Mouse (Mus musculus): Measurements from ENCODE around the gene Mpp2. TPM values are rescaled to one million over a fixed set of nuclear protein-coding genes. Genes with fewer than 3 reads are reported as not detected.
A peak's percentile ranks its signal among the peaks of the same experiment; 100 is the strongest.

Gene Mpp2
- polyA plus RNA-seq, 1 experiment from 2014 or later, result 8.8 TPM

DNA sequence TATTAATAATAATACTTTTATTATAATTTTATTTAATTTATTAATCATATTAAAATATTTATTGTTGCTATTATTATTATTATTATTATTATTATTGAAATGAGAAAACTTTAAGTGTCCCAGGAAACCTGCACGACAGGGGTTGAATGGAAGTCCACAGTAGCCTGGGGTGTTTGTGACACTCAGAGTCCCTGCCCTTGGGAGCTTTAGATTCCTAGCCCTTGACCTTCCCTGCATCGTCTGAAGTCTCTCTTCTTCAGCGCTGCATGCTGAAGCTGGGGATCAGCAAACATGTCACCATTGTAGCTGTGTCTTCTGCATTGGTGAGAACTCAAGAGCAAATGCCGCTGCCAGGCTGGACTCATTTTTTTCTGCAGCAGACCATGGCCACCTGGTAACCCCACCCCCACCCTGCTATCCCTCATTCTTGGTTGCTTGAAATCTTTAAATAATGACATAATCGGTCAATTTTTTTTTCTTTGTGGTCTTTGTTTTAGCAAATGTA lies 52.8 kb downstream of the Mpp2 start:
- DNase-seq (ENCODE audit: low spot score), result no peak
- no peak overlapping the region for H3K4me2 ChIP-seq (ENCODE audit: low read length)
- TF ChIP-seq CTCF (IDR thresholded peaks at IDR 0.05; ENCODE audit: low read depth), result no peak
- 0 out of 2 replicates have a peak, but pooled peaks cover 4% of the 10 kb centered on the region for H3K4me1 ChIP-seq (replicated peaks; ENCODE audit: insufficient read depth, low read length)
- no peaks in the 10 kb centered on the region for H3K36me3 ChIP-seq (ENCODE audit: insufficient read depth, low read length)
- WGBS, result 78% methylated on average over 5 of the region's 5 CpGs
- no peak overlapping the region for H3K4me3 ChIP-seq (replicated peaks; ENCODE audit: low read depth, low read length)
- H3K9ac ChIP-seq (ENCODE audit: low read depth, low read length), result no peak overlapping the region
- no peak for ATAC-seq (replicated peaks; ENCODE audit: low FRiP score, low read depth)
- H3K27me3 ChIP-seq (ENCODE audit: insufficient read depth, low read length), result peaks cover 2% of the 10 kb centered on the region; the same call in 1 of the 2 replicates
- H3K27ac ChIP-seq, result no peak overlapping the region
- no peaks in the 10 kb centered on the region for H3K9me3 ChIP-seq (replicated peaks; ENCODE audit: low read length)

DNA sequence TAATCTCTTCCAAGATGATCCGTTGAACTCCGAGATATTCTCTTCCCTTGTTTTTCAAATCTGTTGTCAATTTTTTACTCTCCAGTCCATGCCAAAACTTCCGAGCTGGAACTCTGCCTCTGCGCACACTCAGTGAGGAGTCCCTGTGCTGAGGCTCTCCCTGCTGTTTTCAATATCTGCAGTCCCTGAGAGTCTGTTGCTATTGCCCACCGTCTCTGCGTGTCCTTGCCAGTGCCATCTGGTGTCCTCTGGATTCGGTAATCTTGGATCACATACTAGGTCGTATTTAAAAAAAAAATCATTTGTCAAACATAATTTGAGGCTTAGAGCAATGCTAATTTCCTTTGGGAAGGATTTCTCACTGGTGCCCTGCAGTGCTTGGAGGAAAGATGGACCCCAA lies 53.4 kb downstream of the Mpp2 start:
- no peak for TF ChIP-seq CTCF (IDR thresholded peaks at IDR 0.05; ENCODE audit: low read depth)
- no peak for ATAC-seq (replicated peaks; ENCODE audit: low FRiP score, low read depth)
- 74% methylated on average over 8 of the region's 8 CpGs for WGBS

DNA sequence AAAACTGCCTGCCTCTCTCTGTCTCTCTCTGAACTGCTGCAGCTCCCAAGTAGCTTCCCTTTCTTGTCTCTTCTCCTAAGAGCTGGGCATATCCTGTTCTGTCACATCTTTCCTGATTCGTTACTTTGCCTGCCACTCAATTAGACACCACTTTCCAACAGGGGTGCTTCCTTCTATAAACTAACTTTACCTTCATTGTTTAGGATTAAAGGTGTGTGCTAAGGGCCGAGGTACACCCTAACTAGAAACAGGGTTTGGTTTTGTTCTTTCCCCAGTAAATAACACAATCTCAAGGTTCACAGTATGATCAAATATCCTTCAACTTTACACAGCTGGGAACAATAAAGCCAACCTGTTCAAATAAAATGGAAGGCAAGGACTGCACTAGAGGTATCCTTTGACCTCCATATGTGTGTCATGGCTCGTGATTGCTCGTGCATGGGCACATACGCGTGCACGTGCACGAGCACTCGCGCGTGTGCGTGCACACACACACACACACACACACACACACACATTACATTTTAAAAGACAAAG lies 55.2 kb downstream of the Mpp2 start:
- H3K9ac ChIP-seq (ENCODE audit: low read depth, low read length), result no peak overlapping the region
- WGBS, result 88% methylated on average over 12 of the region's 12 CpGs
- peaks cover 2% of the 10 kb centered on the region; the same call in 1 of the 2 replicates for H3K27me3 ChIP-seq (ENCODE audit: insufficient read depth, low read length)
- DNase-seq (ENCODE audit: low spot score) (no peak), ATAC-seq (replicated peaks; ENCODE audit: low FRiP score, low read depth) (no peak)
- no peaks in the 10 kb centered on the region for H3K4me1 ChIP-seq (replicated peaks; ENCODE audit: insufficient read depth, low read length)
- no peak overlapping the region for H3K4me2 ChIP-seq (ENCODE audit: low read length)
- no peak for TF ChIP-seq CTCF (IDR thresholded peaks at IDR 0.05; ENCODE audit: low read depth)
- H3K36me3 ChIP-seq (ENCODE audit: insufficient read depth, low read length), result no peaks in the 10 kb centered on the region
- H3K9me3 ChIP-seq (replicated peaks; ENCODE audit: low read length), result no peaks in the 10 kb centered on the region
- no peak overlapping the region for H3K4me3 ChIP-seq (replicated peaks; ENCODE audit: low read depth, low read length)
- no peak overlapping the region for H3K27ac ChIP-seq

More for the DNA sequence above, 53.4 kb downstream of the Mpp2 start:
- H3K4me2 ChIP-seq (ENCODE audit: low read length), result no peak overlapping the region
- no peaks in the 10 kb centered on the region for H3K9me3 ChIP-seq (replicated peaks; ENCODE audit: low read length)
- H3K4me1 ChIP-seq (replicated peaks; ENCODE audit: insufficient read depth, low read length), result 0 out of 2 replicates have a peak, but pooled peaks cover 3% of the 10 kb centered on the region
- H3K36me3 ChIP-seq (ENCODE audit: insufficient read depth, low read length), result no peaks in the 10 kb centered on the region
- peaks cover 2% of the 10 kb centered on the region; the same call in 1 of the 2 replicates for H3K27me3 ChIP-seq (ENCODE audit: insufficient read depth, low read length)
- no peak overlapping the region for H3K4me3 ChIP-seq (replicated peaks; ENCODE audit: low read depth, low read length)
- no peak overlapping the region for H3K9ac ChIP-seq (ENCODE audit: low read depth, low read length)
- DNase-seq (ENCODE audit: low spot score), result no peak
- no peak overlapping the region for H3K27ac ChIP-seq

DNA sequence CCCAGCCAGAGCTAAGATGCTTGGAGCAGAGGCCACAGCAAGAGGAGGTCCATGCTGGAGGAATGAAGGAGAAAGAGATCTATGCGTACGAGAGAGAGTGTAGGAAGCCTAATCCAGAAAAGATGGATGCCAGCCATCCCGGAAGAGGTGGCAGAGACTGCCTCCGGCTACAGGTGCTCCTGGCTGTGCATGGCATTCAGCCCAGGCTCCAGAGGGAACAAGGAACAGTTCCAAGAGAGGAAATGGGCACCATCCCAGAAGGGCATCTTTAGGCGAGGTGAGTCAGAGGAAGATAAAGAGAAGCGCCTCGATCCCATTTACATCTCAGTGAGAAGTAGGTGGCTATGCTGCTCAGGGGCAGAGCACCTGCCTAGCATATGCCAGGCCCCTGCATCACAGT lies 57.2 kb downstream of the Mpp2 start:
- TF ChIP-seq CTCF (IDR thresholded peaks at IDR 0.05; ENCODE audit: low read depth), result no peak
- DNase-seq (ENCODE audit: low spot score) (no peak), ATAC-seq (replicated peaks; ENCODE audit: low FRiP score, low read depth) (no peak)
- no peak overlapping the region for H3K27ac ChIP-seq
- no peaks in the 10 kb centered on the region for H3K9me3 ChIP-seq (replicated peaks; ENCODE audit: low read length)
- H3K4me3 ChIP-seq (replicated peaks; ENCODE audit: low read depth, low read length), result no peak overlapping the region
- no peak overlapping the region for H3K9ac ChIP-seq (ENCODE audit: low read depth, low read length)
- H3K4me2 ChIP-seq (ENCODE audit: low read length), result no peak overlapping the region
- 0 out of 2 replicates have a peak, but pooled peaks cover 4% of the 10 kb centered on the region for H3K4me1 ChIP-seq (replicated peaks; ENCODE audit: insufficient read depth, low read length)
- no peaks in the 10 kb centered on the region for H3K36me3 ChIP-seq (ENCODE audit: insufficient read depth, low read length)
- no peaks in the 10 kb centered on the region for H3K27me3 ChIP-seq (ENCODE audit: insufficient read depth, low read length)
- WGBS, result 84% methylated on average over 7 of the region's 7 CpGs

DNA sequence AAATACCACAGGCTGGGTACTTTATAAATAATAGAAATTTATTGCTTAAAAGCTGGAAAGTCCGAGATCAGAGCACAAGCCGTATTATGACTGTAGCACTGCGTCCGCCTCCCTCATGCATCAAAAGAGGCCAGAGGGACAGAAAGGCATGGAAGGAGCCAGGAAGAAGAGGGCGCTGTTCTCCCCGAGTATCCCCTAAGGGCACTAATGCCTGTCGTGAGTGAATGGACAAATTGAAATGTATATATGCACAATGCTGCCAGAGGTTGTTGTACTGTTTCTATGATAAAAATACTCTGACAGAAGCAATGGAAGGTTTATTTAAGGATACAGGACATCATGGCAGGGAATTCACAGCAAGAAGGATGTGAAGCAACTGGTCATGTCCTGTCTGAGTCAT lies 58.3 kb downstream of the Mpp2 start:
- ATAC-seq (replicated peaks; ENCODE audit: low FRiP score, low read depth) (no peak), DNase-seq (ENCODE audit: low spot score) (peak; percentile 44)
- 35% methylated on average over 7 of the region's 7 CpGs for WGBS
- H3K9ac ChIP-seq (ENCODE audit: low read depth, low read length), result no peak overlapping the region
- H3K27me3 ChIP-seq (ENCODE audit: insufficient read depth, low read length), result no peaks in the 10 kb centered on the region
- H3K9me3 ChIP-seq (replicated peaks; ENCODE audit: low read length), result no peaks in the 10 kb centered on the region
- no peaks in the 10 kb centered on the region for H3K36me3 ChIP-seq (ENCODE audit: insufficient read depth, low read length)
- 0 out of 2 replicates have a peak, but pooled peaks cover 4% of the 10 kb centered on the region for H3K4me1 ChIP-seq (replicated peaks; ENCODE audit: insufficient read depth, low read length)
- H3K27ac ChIP-seq, result no peak overlapping the region
- H3K4me3 ChIP-seq (replicated peaks; ENCODE audit: low read depth, low read length), result no peak overlapping the region
- H3K4me2 ChIP-seq (ENCODE audit: low read length), result no peak overlapping the region
- TF ChIP-seq CTCF (IDR thresholded peaks at IDR 0.05; ENCODE audit: low read depth), result peak; percentile 26; the same call in 1 of the 2 replicates

DNA sequence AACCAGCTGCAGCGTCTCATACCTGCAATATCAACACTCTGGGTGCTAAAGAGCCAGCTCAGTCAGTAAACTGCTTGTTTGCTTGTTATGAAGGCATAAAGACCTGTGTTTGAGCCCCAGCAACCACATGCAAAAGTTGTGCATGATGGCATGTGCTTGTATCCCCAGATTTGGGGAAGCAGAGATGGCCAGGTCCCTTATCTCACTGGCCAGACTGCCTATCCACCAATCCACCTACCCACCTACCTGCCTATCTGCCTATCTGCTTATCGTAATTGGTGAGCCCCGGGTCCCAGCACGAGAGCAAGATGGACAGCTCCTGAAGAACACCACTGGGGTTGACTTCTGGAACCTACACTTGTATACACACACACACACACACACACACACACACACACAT lies 59.0 kb downstream of the Mpp2 start:
- H3K9me3 ChIP-seq (replicated peaks; ENCODE audit: low read length), result no peaks in the 10 kb centered on the region
- 0 out of 2 replicates have a peak, but pooled peaks cover 4% of the 10 kb centered on the region for H3K4me1 ChIP-seq (replicated peaks; ENCODE audit: insufficient read depth, low read length)
- H3K9ac ChIP-seq (ENCODE audit: low read depth, low read length), result no peak overlapping the region
- 84% methylated on average over 4 of the region's 4 CpGs for WGBS
- ATAC-seq (replicated peaks; ENCODE audit: low FRiP score, low read depth) (no peak), DNase-seq (ENCODE audit: low spot score) (no peak)
- H3K4me2 ChIP-seq (ENCODE audit: low read length), result no peak overlapping the region
- no peak overlapping the region for H3K27ac ChIP-seq
- no peaks in the 10 kb centered on the region for H3K27me3 ChIP-seq (ENCODE audit: insufficient read depth, low read length)
- TF ChIP-seq CTCF (IDR thresholded peaks at IDR 0.05; ENCODE audit: low read depth), result no peak
- H3K36me3 ChIP-seq (ENCODE audit: insufficient read depth, low read length), result no peaks in the 10 kb centered on the region
- no peak overlapping the region for H3K4me3 ChIP-seq (replicated peaks; ENCODE audit: low read depth, low read length)
